Comparison of ENCODE assay signal across 10 mouse cellular contexts in the genomic region with DNA sequence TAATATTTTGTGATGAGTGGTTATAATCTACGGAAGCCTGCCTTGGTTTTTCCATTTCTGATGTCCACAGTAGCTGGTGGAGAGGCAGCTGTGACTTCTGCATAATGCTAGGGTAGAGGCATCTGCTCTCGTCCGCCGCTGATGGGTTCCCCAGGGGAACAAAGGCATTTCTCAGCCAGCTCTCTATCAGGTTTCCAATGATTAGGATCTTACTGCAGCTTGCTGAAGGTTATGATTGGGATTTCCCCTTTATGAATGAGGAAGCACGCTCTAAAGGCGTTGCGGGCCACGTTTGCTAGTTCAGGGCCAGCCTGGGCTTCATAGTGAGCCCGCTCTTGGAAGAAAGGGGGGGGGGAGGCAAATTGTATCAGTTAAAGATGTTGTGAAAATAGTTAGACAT. TPM values are rescaled to one million over a fixed set of nuclear protein-coding genes. Genes with fewer than 3 reads are reported as not detected.
DNase-seq lines count a peak whose midpoint lies in the region; ATAC-seq lines count a peak whose summit lies in the region.
"Had no signal": no experiment of that assay in that cellular context is flagged by ENCODE, and none has a peak within 500 bp of the region (broad histone marks: within the 10 kb centered on the region; RNA-seq: fewer than 3 reads in every experiment).

No protein-coding gene starts in this region.

- H3K9me3 ChIP-seq in forebrain, embryonic 15.5 days = no peaks in the 10 kb centered on the region
- no peaks in the 10 kb centered on the region for H3K9me3 ChIP-seq in megakaryocyte, embryonic 14.5 days

- peak; percentile 21 for DNase-seq in embryo, embryonic 11 days
- no peak for DNase-seq in embryo, embryonic 9.5 days (ENCODE audit: extremely low spot score)
- peak; percentile 57 for DNase-seq in A20 (ENCODE audit: low read depth, low spot score)
- no peak for DNase-seq in layer of hippocampus, postnatal 25 days (ENCODE audit: extremely low spot score in 1 of 2, low spot score in 1 of 2)
- DNase-seq in Muller cell, postnatal 12 days (ENCODE audit: inconsistent ontology term) = no peak
- DNase-seq: lung, postnatal 10 days had no signal

- peaks cover 8% of the 10 kb centered on the region for H3K36me3 ChIP-seq in forebrain, embryonic 15.5 days
- peaks cover 50% of the 10 kb centered on the region for H3K36me3 ChIP-seq in megakaryocyte, embryonic 14.5 days (replicated peaks; ENCODE audit: low read length)

- no peak for ATAC-seq in forebrain, embryonic 15.5 days (replicated peaks)
- no peak for ATAC-seq in inflammation-experienced regulatory T-cells, adult 6 months

- H3K4me2 ChIP-seq in forebrain, embryonic 15.5 days (replicated peaks) = peak overlapping the region; percentile 68

- H3K27me3 ChIP-seq in forebrain, embryonic 15.5 days = no peaks in the 10 kb centered on the region
- no peaks in the 10 kb centered on the region for H3K27me3 ChIP-seq in megakaryocyte, embryonic 14.5 days (replicated peaks)

- 73% methylated on average over 9 of the region's 9 CpGs for WGBS in forebrain, embryonic 15.5 days

- 0 out of 2 replicates have a peak overlapping the region, but pooled peaks have one; percentile 15 for H3K9ac ChIP-seq in forebrain, embryonic 15.5 days (replicated peaks)

- H3K27ac ChIP-seq in forebrain, embryonic 15.5 days (replicated peaks) = no peak overlapping the region

- H3K4me3 ChIP-seq in forebrain, embryonic 15.5 days = peak overlapping the region; percentile 17
- H3K4me3 ChIP-seq in megakaryocyte, embryonic 14.5 days (replicated peaks) = peak overlapping the region; percentile 50

- H3K4me1 ChIP-seq in forebrain, embryonic 15.5 days = peaks cover 52% of the 10 kb centered on the region
- peaks cover 60% of the 10 kb centered on the region for H3K4me1 ChIP-seq in megakaryocyte, embryonic 14.5 days

RNA-seq across cellular contexts. Expression of a gene that starts 3.0 kb away (rescaled TPM):
- polyA plus RNA-seq in forebrain, embryonic 15.5 days (2015; fragmentation: Nextera tagmentation; extraction: Ambion mirVana) = 29.4 and 31.6 TPM in 2 replicates
- polyA plus RNA-seq in megakaryocyte, embryonic 14.5 days (2012; ENCODE audit: insufficient read depth, low replicate concordance) = 10.6 and 14.2 TPM in 2 replicates
- 10 to 100 TPM in 2 of 3 experiments, 1 to 10 TPM in 1; 8.9 to 10.9 (median 10.3) TPM for polyA plus RNA-seq in inflammation-experienced regulatory T-cells, adult 6 months (2017; shearing (Covaris generic))
- total RNA-seq in layer of hippocampus, postnatal 25 days (2021) = 10 to 100 TPM; 21.2 to 28.3 TPM

RNA-seq across cellular contexts. Expression of a gene that starts 3.3 kb away (rescaled TPM):
- 9.7 and 9.8 TPM in 2 replicates for polyA plus RNA-seq in forebrain, embryonic 15.5 days (2015; fragmentation: Nextera tagmentation; extraction: Ambion mirVana)
- 1.6 TPM in 1 of 2 replicates, not detected in the other for polyA plus RNA-seq in megakaryocyte, embryonic 14.5 days (2012; ENCODE audit: insufficient read depth, low replicate concordance)
- 10 to 100 TPM; 11.8 to 16.1 (median 13.2) TPM for polyA plus RNA-seq in inflammation-experienced regulatory T-cells, adult 6 months (2017; shearing (Covaris generic))
- 1 to 10 TPM; 6.7 to 9.0 TPM for total RNA-seq in layer of hippocampus, postnatal 25 days (2021)

RNA-seq across cellular contexts. Expression of a gene that starts 22.0 kb away (rescaled TPM):
- not detected in 2 replicates for polyA plus RNA-seq in forebrain, embryonic 15.5 days (2015; fragmentation: Nextera tagmentation; extraction: Ambion mirVana)
- not detected in 2 replicates for polyA plus RNA-seq in megakaryocyte, embryonic 14.5 days (2012; ENCODE audit: insufficient read depth, low replicate concordance)
- not detected for polyA plus RNA-seq in inflammation-experienced regulatory T-cells, adult 6 months (2017; shearing (Covaris generic))
- total RNA-seq in layer of hippocampus, postnatal 25 days (2021) = under 1 TPM in 1 of 2 experiments, not detected in 1; 0.47 TPM
- total RNA-seq: heart, adult 8-10 months had no signal

Comparison
In these comparisons a context has a peak if more than half of its experiments do, and no peak if none do; other contexts are left out.
1. DNase-seq: peak in embryo, embryonic 11 days (single experiment) and A20 (single experiment); none in embryo, embryonic 9.5 days (single experiment), layer of hippocampus, postnatal 25 days (0 of 2) and Muller cell, postnatal 12 days (single experiment).